Mouse (Mus musculus) urinary bladder, postnatal 10 days (tissue): ENCODE measurements around the gene Pde11a.

ENCODE experiments used
- DNase-seq: peaks from one replicate; pipeline ENCODE4 v3.0.0; 2022; ENCODE audit warnings: low spot score

The Pde11a gene

GRCm38 (mm10) chr2:76052897-76053505 is 285.6 kb downstream of the Pde11a start:
- DNase-seq, result no peak

GRCm38 (mm10) chr2:76051385-76051784 is 287.2 kb downstream of the Pde11a start:
- DNase-seq, result no peak

GRCm38 (mm10) chr2:76050911-76051310 is 287.7 kb downstream of the Pde11a start:
- no peak for DNase-seq

- DNase-seq, result no peak
These were observed 288.5 kb downstream of the Pde11a start for GRCm38 (mm10) chr2:76050092-76050491.

- DNase-seq, result no peak
These were observed 289.0 kb downstream of the Pde11a start for GRCm38 (mm10) chr2:76049529-76049928.

- no peak for DNase-seq
These were observed 290.8 kb downstream of the Pde11a start for GRCm38 (mm10) chr2:76047740-76048139.

- no peak for DNase-seq
These were observed 296.4 kb downstream of the Pde11a start for GRCm38 (mm10) chr2:76042210-76042609.

- no peak for DNase-seq
These were observed 298.5 kb downstream of the Pde11a start for GRCm38 (mm10) chr2:76040116-76040515.

GRCm38 (mm10) chr2:76030080-76030479 is 308.5 kb downstream of the Pde11a start:
- no peak for DNase-seq

GRCm38 (mm10) chr2:76029081-76029901 is 309.3 kb downstream of the Pde11a start:
- no peak for DNase-seq

GRCm38 (mm10) chr2:76016890-76017289 is 321.7 kb downstream of the Pde11a start:
- no peak for DNase-seq

- DNase-seq, result no peak
These were observed 322.4 kb downstream of the Pde11a start for GRCm38 (mm10) chr2:76016136-76016535.

- no peak for DNase-seq
These were observed 323.1 kb downstream of the Pde11a start for GRCm38 (mm10) chr2:76015460-76015859.

- DNase-seq, result no peak
These were observed 323.9 kb downstream of the Pde11a start for GRCm38 (mm10) chr2:76014659-76015058.

- DNase-seq, result no peak
These were observed 332.4 kb downstream of the Pde11a start for GRCm38 (mm10) chr2:76006194-76006593.

- DNase-seq, result no peak
These were observed 335.7 kb downstream of the Pde11a start for GRCm38 (mm10) chr2:76002899-76003298.

- no peak for DNase-seq
These were observed 337.2 kb downstream of the Pde11a start for GRCm38 (mm10) chr2:76001392-76001791.

GRCm38 (mm10) chr2:75999636-76000035 is 338.9 kb downstream of the Pde11a start:
- no peak for DNase-seq

- DNase-seq, result no peak
These were observed 339.9 kb downstream of the Pde11a start for GRCm38 (mm10) chr2:75998692-75999091.

- DNase-seq, result no peak
These were observed 340.8 kb downstream of the Pde11a start for GRCm38 (mm10) chr2:75997726-75998125.

GRCm38 (mm10) chr2:75994841-75995240 is 343.7 kb downstream of the Pde11a start:
- DNase-seq, result no peak

- DNase-seq, result no peak
These were observed 346.9 kb downstream of the Pde11a start for GRCm38 (mm10) chr2:75991581-75992205.

- no peak for DNase-seq
These were observed 347.6 kb downstream of the Pde11a start for GRCm38 (mm10) chr2:75990885-75991539.
